Mouse (Mus musculus) C2C12 (cell line): ENCODE measurements around the gene Rgmb.

ENCODE experiments used
- CEBPB ChIP-seq: IDR thresholded peaks from one replicate; pipeline ENCODE4 v1.6.1; 2011; ENCODE audit warnings: low read depth, mild to moderate bottlenecking, control low read depth, moderate library complexity
- CTCF ChIP-seq: IDR thresholded peaks from one replicate; pipeline ENCODE4 v1.5.1; 2011; ENCODE audit not compliant: control insufficient read depth, insufficient read depth, insufficient read length
- MAX ChIP-seq: IDR thresholded peaks from one replicate; pipeline ENCODE4 v1.6.1; 2011; ENCODE audit warnings: mild to moderate bottlenecking, control low read depth
- MYOD1 ChIP-seq: IDR thresholded peaks from one replicate; pipeline ENCODE4 v1.6.1; 2011; ENCODE audit warnings: low read depth; ENCODE audit not compliant: control insufficient read depth, insufficient read length
- MYOG ChIP-seq: IDR thresholded peaks from one replicate; pipeline ENCODE4 v1.6.1; 2011; ENCODE audit not compliant: control insufficient read depth, insufficient read length; ENCODE audit errors: extremely low read depth
- USF1 ChIP-seq: IDR thresholded peaks from one replicate; pipeline ENCODE4 v1.6.1; 2011; ENCODE audit warnings: low read depth, mild to moderate bottlenecking, control low read depth, moderate library complexity

DNA sequence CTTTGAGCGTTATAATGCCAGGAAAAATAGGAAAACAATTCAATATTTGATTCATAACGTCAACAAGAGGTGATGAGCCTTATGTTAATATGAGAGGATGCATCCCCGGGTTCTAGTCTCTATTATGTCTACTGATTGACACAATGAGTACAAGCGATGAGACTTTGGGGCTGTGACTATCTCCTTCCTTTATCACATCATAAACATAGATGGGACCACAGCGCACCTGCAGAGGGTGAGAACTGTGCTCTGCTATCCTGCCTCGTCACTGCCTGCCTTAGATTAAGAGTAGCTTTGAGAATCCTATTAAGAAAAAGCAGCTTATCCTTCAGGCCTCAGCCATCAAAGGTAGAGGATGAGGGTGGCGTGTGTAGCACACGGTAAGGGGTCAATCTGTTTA, 40.1 kb downstream of the Rgmb start:
- TF ChIP-seq CTCF = no peak
- no peak for TF ChIP-seq CEBPB
- no peak for TF ChIP-seq MAX
- TF ChIP-seq USF1 = no peak
- TF ChIP-seq MYOD1 = no peak
- TF ChIP-seq MYOG = no peak
